Mouse (Mus musculus) spleen, postnatal 10 days (tissue): Measurements from ENCODE around the gene Map4k5.

Experiments used
- DNase-seq, 2 experiments: peaks; one replicate each; pipeline ENCODE4 v3.0.0; 2021 to 2022; ENCODE audit warnings: low spot score in 2 of 2

Map4k5 gene

DNA sequence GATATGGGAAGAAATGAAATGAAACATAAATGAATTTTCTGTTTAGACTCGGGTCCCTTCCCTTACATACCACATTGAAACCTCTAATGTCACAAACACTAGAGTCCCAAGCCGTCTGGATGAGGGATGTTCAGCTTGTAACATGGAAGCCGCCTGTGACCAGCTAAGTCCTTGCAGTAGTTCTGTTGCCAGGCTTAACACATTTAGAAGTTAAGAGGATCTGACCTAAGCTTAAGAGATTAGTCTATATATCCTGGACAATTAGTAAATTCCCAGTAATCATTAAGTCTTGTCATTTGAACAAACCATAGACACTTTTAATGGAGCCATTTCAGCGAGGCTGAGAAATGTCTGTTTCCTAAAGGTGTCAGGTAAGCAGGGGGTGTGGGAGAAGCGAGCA, 137.0 kb downstream of the Map4k5 start:
- no peak for DNase-seq

DNA sequence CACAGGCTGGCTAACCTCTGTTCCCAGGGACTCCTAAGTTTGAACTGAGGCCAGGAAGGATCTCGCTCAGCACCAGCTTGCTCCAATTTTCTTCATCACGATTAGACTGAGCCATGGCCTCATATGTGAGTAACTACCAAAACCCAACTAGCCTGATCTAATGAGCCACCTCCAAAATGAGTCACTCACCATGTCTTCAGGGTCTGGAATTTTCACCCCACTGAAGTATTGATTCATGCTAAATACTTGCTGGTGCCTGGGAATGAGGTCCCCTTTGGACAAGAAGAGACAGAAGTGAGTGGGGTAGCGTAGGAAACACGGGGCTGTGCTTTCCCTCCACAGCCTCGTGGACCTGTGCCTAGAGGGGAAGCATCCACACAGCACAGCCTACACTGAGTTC, 139.1 kb downstream of the Map4k5 start:
- DNase-seq: no peak
